Mouse (Mus musculus): Measurements from ENCODE around the gene Rasl10b. TPM values are rescaled to one million over a fixed set of nuclear protein-coding genes. Genes with fewer than 3 reads are reported as not detected.

Rasl10b gene
- polyA plus RNA-seq, 1 experiment from 2014 or later: 31.4 TPM

DNA sequence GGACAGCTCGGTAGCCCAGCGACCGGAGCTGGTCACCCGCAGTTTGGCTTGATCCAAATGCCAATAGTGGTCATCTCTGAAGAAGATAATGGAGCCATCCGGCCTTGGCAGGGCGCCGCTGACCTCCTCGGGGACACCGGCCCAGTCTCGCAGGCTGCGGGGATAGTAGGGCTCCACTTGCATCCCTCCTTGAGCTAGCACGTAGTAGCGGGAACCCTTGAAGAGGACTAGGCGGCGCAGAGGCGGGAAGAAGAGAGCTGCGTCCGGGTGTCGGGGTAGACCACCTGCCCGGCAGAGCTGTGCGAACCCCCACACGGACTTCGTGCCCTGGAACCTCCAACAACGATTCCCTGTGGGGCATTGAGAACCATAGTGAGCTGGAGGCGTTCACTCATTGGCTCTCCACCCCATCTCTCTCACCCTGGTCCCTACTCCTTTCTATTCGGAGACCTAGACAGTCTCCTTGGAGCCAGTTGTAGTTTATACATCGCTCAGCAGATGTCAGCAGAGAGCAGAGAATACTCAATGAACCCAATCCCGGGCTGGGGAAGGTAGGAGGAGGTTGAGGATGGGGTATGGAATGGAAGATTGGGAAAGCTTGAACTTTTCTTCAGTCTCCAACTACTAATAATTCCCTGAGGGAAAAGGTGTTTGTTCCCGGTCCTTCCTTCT lies 33.8 kb downstream of the Rasl10b start:
- Histone ChIP-seq H3K36me3 (ENCODE audit: control insufficient read depth, insufficient read depth) (no peaks in the 10 kb centered on the region), H3K27me3 (replicated peaks; ENCODE audit: control insufficient read depth, insufficient read depth, low read length) (peaks cover 38% of the 10 kb centered on the region), H3K4me3 (replicated peaks; ENCODE audit: low read length) (peak overlapping the region; percentile 6; the same call in 1 of the 2 replicates), H3K4me1 (replicated peaks; ENCODE audit: control insufficient read depth, insufficient read depth, low read length) (peaks cover 11% of the 10 kb centered on the region), H3K9ac (replicated peaks; ENCODE audit: low read depth, low read length) (no peak overlapping the region), H3K4me2 (ENCODE audit: low read length) (peak overlapping the region; percentile 30), H3K9me3 (ENCODE audit: control insufficient read depth, low read length) (no peaks in the 10 kb centered on the region), H3K27ac (ENCODE audit: low read length) (no peak overlapping the region)
- 12% methylated on average over 28 of the region's 29 CpGs for WGBS
- 0 out of 2 replicates have a peak, but pooled peaks have one; percentile 16 for ATAC-seq

- H3K4me3 ChIP-seq (replicated peaks; ENCODE audit: low read length): no peak overlapping the region
- H3K4me2 ChIP-seq (ENCODE audit: low read length): no peak overlapping the region
- no peaks in the 10 kb centered on the region for H3K9me3 ChIP-seq (ENCODE audit: control insufficient read depth, low read length)
- no peak overlapping the region for H3K27ac ChIP-seq (ENCODE audit: low read length)
- no peaks in the 10 kb centered on the region for H3K36me3 ChIP-seq (ENCODE audit: control insufficient read depth, insufficient read depth)
- H3K4me1 ChIP-seq (replicated peaks; ENCODE audit: control insufficient read depth, insufficient read depth, low read length): peaks cover 18% of the 10 kb centered on the region
- H3K9ac ChIP-seq (replicated peaks; ENCODE audit: low read depth, low read length): no peak overlapping the region
- WGBS: 12% methylated on average over 7 of the region's 7 CpGs
- H3K27me3 ChIP-seq (replicated peaks; ENCODE audit: control insufficient read depth, insufficient read depth, low read length): peaks cover 38% of the 10 kb centered on the region
- ATAC-seq: no peak
Observed at GRCm38 (mm10) chr11:83443824-83444223, 34.9 kb downstream of the Rasl10b start.

- H3K4me2 ChIP-seq (ENCODE audit: low read length): peak overlapping the region; percentile 20
- H3K4me1 ChIP-seq (replicated peaks; ENCODE audit: control insufficient read depth, insufficient read depth, low read length): peaks cover 18% of the 10 kb centered on the region
- WGBS: 31% methylated on average over 19 of the region's 19 CpGs
- ATAC-seq: no peak
- H3K27ac ChIP-seq (ENCODE audit: low read length): no peak overlapping the region
- H3K9ac ChIP-seq (replicated peaks; ENCODE audit: low read depth, low read length): 0 out of 2 replicates have a peak overlapping the region, but pooled peaks have one; percentile 10
- H3K9me3 ChIP-seq (ENCODE audit: control insufficient read depth, low read length): no peaks in the 10 kb centered on the region
- H3K4me3 ChIP-seq (replicated peaks; ENCODE audit: low read length): no peak overlapping the region; the same call in 1 of the 2 replicates
- H3K36me3 ChIP-seq (ENCODE audit: control insufficient read depth, insufficient read depth): no peaks in the 10 kb centered on the region
- peaks cover 38% of the 10 kb centered on the region for H3K27me3 ChIP-seq (replicated peaks; ENCODE audit: control insufficient read depth, insufficient read depth, low read length)
Observed at GRCm38 (mm10) chr11:83445001-83445400, 36.1 kb downstream of the Rasl10b start.

DNA sequence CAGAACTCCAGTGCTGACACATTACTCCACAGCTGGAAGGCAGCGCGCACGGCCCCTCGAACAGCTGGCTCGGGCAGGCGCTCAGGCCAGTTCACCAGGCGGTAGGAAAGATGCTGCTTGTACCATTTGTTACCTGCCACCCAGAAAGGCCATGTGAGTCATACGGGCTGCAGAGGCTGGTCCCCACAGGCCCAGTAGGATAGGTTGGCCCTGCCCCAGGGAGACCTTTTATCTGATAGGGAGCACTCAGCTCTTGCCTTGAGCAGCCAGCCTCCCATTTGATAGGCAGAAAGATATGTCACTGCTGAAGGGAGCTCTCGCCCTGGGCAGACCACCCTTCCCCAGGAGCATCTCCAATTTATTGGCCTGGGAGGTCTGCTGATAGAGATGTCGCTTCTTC lies 38.7 kb downstream of the Rasl10b start:
- peaks cover 23% of the 10 kb centered on the region for H3K27me3 ChIP-seq (replicated peaks; ENCODE audit: control insufficient read depth, insufficient read depth, low read length)
- H3K27ac ChIP-seq (ENCODE audit: low read length): no peak overlapping the region
- ATAC-seq: no peak
- 78% methylated on average over 10 of the region's 10 CpGs for WGBS
- H3K4me1 ChIP-seq (replicated peaks; ENCODE audit: control insufficient read depth, insufficient read depth, low read length): peaks cover 16% of the 10 kb centered on the region
- no peak overlapping the region for H3K4me3 ChIP-seq (replicated peaks; ENCODE audit: low read length)
- no peak overlapping the region for H3K9ac ChIP-seq (replicated peaks; ENCODE audit: low read depth, low read length)
- no peak overlapping the region for H3K4me2 ChIP-seq (ENCODE audit: low read length)
- no peaks in the 10 kb centered on the region for H3K36me3 ChIP-seq (ENCODE audit: control insufficient read depth, insufficient read depth)
- no peaks in the 10 kb centered on the region for H3K9me3 ChIP-seq (ENCODE audit: control insufficient read depth, low read length)

- Histone ChIP-seq H3K36me3 (ENCODE audit: control insufficient read depth, insufficient read depth) (no peaks in the 10 kb centered on the region), H3K9me3 (ENCODE audit: control insufficient read depth, low read length) (no peaks in the 10 kb centered on the region), H3K9ac (replicated peaks; ENCODE audit: low read depth, low read length) (no peak overlapping the region), H3K4me2 (ENCODE audit: low read length) (no peak overlapping the region), H3K27ac (ENCODE audit: low read length) (no peak overlapping the region), H3K4me3 (replicated peaks; ENCODE audit: low read length) (no peak overlapping the region), H3K27me3 (replicated peaks; ENCODE audit: control insufficient read depth, insufficient read depth, low read length) (peaks cover 23% of the 10 kb centered on the region), H3K4me1 (replicated peaks; ENCODE audit: control insufficient read depth, insufficient read depth, low read length) (peaks cover 13% of the 10 kb centered on the region)
- WGBS: 52% methylated on average over 16 of the region's 16 CpGs
- no peak for ATAC-seq
Observed at GRCm38 (mm10) chr11:83448021-83448926, 39.3 kb downstream of the Rasl10b start.

DNA sequence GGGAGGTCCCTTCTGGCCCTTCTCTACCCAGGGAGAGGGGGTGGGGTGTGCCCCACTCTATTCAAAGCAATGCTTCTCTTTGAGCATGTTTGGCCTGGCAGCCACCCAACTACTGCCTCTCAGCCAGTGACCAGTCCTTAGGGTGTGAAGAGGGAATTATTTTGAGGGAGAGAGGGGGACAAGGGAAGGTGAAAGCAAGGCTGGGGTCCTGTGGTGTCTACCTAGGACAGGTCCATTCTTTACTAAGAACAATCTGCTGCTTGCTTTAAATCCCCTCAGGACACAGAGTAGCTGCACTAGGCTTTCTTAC lies 39.9 kb downstream of the Rasl10b start:
- Histone ChIP-seq H3K27ac (ENCODE audit: low read length) (no peak overlapping the region), H3K4me2 (ENCODE audit: low read length) (no peak overlapping the region), H3K36me3 (ENCODE audit: control insufficient read depth, insufficient read depth) (no peaks in the 10 kb centered on the region), H3K9me3 (ENCODE audit: control insufficient read depth, low read length) (no peaks in the 10 kb centered on the region), H3K4me1 (replicated peaks; ENCODE audit: control insufficient read depth, insufficient read depth, low read length) (peaks cover 13% of the 10 kb centered on the region), H3K27me3 (replicated peaks; ENCODE audit: control insufficient read depth, insufficient read depth, low read length) (peaks cover 17% of the 10 kb centered on the region), H3K4me3 (replicated peaks; ENCODE audit: low read length) (no peak overlapping the region), H3K9ac (replicated peaks; ENCODE audit: low read depth, low read length) (no peak overlapping the region)
- ATAC-seq: peak; percentile 15; the same call in 1 of the 2 replicates

DNA sequence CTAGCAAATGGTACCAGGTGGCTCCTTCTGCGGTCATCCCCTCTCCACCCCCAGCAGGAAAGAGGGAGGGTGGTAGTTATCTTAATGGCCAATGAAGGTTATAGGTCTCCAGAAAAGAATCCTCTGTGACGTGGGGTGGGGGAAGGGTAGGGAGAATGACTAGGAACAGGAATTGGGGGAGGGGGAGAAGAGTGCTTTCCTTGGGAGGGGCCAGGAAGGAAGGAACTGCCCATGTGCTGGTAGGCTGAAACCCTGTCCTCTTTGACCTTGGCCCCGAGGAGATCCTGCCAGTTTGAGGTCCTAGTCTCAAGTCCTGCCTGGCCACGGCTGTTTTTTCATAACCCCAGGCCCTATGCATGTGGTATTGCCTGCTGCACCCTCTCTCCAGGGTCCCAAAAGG lies 40.4 kb downstream of the Rasl10b start:
- WGBS: 71% methylated on average over 4 of the region's 4 CpGs
- Histone ChIP-seq H3K27ac (ENCODE audit: low read length) (no peak overlapping the region), H3K4me3 (replicated peaks; ENCODE audit: low read length) (no peak overlapping the region), H3K27me3 (replicated peaks; ENCODE audit: control insufficient read depth, insufficient read depth, low read length) (peaks cover 13% of the 10 kb centered on the region), H3K9me3 (ENCODE audit: control insufficient read depth, low read length) (no peaks in the 10 kb centered on the region), H3K9ac (replicated peaks; ENCODE audit: low read depth, low read length) (no peak overlapping the region), H3K36me3 (ENCODE audit: control insufficient read depth, insufficient read depth) (no peaks in the 10 kb centered on the region), H3K4me1 (replicated peaks; ENCODE audit: control insufficient read depth, insufficient read depth, low read length) (peaks cover 13% of the 10 kb centered on the region), H3K4me2 (ENCODE audit: low read length) (no peak overlapping the region)
- ATAC-seq: no peak

DNA sequence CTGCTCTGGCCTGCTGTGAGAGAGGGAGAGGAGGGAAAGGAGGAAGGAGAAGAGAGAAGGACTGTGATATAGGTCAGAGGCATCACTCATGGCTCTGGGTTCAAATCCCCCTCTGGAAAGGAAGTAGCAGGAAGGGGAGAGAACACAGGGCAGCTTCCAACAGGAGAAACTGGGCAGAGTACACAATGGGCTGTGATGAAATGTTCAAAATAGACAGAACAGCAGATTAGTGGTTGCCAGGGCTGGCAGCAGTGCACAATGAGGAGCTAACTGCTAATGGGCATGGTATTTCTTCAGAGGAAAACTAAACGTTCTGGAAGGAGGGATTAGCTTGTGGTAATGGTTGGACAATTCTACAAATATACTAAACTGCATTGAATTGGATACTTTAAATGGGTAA lies 41.6 kb downstream of the Rasl10b start:
- Histone ChIP-seq H3K27ac (ENCODE audit: low read length) (no peak overlapping the region), H3K27me3 (replicated peaks; ENCODE audit: control insufficient read depth, insufficient read depth, low read length) (peaks cover under 1% of the 10 kb centered on the region), H3K36me3 (ENCODE audit: control insufficient read depth, insufficient read depth) (no peaks in the 10 kb centered on the region), H3K9me3 (ENCODE audit: control insufficient read depth, low read length) (no peaks in the 10 kb centered on the region), H3K4me2 (ENCODE audit: low read length) (no peak overlapping the region), H3K9ac (replicated peaks; ENCODE audit: low read depth, low read length) (no peak overlapping the region), H3K4me3 (replicated peaks; ENCODE audit: low read length) (no peak overlapping the region), H3K4me1 (replicated peaks; ENCODE audit: control insufficient read depth, insufficient read depth, low read length) (peaks cover 9% of the 10 kb centered on the region)
- WGBS: 6% methylated on average over 1 of the region's 1 CpGs
- no peak for ATAC-seq

- H3K4me3 ChIP-seq (replicated peaks; ENCODE audit: low read length): no peak overlapping the region
- whole genome bisulfite sequencing: 89% methylated on average over 10 of the region's 10 CpGs
- H3K4me1 ChIP-seq (replicated peaks; ENCODE audit: control insufficient read depth, insufficient read depth, low read length): peaks cover 9% of the 10 kb centered on the region
- no peaks in the 10 kb centered on the region for H3K9me3 ChIP-seq (ENCODE audit: control insufficient read depth, low read length)
- ATAC-seq: no peak
- H3K27ac ChIP-seq (ENCODE audit: low read length): no peak overlapping the region
- H3K27me3 ChIP-seq (replicated peaks; ENCODE audit: control insufficient read depth, insufficient read depth, low read length): no peaks in the 10 kb centered on the region; the same call in 1 of the 2 replicates
- H3K36me3 ChIP-seq (ENCODE audit: control insufficient read depth, insufficient read depth): no peaks in the 10 kb centered on the region
- no peak overlapping the region for H3K4me2 ChIP-seq (ENCODE audit: low read length)
- H3K9ac ChIP-seq (replicated peaks; ENCODE audit: low read depth, low read length): no peak overlapping the region
Observed at GRCm38 (mm10) chr11:83451281-83451680, 42.3 kb downstream of the Rasl10b start.
